In the genomic region with DNA sequence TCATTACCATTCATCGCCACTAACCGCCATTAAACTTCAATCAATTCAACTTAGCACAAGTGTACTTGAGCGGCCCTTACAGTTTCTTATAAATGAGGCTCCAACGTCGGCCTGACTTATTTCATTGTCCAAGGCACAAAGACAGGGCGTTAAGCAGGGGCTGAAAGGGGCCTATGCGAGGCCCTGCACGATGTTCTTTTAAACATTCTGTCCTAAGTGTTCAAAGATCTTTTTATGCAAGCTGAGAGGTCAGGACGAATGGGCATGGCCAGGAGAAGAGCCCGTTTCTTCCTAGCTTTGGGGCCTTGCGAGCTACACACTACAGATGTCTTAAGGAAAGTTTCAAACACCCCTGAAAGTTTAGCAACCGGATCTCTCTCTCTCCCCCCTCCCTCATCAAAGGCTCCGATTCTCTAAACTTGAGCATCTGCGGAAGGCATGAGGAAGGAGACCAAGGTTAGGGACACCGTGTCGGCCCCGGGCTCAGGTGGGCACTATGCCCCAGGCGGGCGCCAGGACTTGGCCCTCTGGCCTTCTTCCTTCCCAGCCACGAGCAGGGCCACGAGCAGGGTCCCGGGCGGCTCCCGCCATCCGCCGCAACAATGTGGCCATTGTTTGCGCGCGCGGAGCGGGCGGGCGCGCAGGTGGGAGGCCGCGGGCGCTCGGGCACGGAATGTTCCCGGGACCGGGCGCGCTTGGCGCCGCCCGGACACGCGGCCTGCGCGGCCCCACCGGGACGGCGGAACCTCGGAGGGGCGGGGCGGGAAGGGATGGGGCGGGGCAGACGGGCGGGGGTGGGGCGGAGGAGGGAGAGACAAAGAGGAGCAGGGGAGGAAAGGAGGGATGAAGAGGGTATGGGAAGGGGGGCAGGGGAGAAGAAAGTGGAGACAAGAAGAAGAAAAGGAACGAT, we compare ENCODE assay signal across 8 mouse cellular contexts. TPM values are rescaled to one million over a fixed set of nuclear protein-coding genes. Genes with fewer than 3 reads are reported as not detected.
A peak's percentile ranks its signal among the peaks of the same experiment; 100 is the strongest.
DNase-seq lines count a peak whose midpoint lies in the region; ATAC-seq and TF ChIP-seq lines count a peak whose summit lies in the region.

No protein-coding gene starts in this region.

- no peaks in the 10 kb centered on the region for H3K36me3 ChIP-seq in thymus, adult 2 months (ENCODE audit: control insufficient read depth, insufficient read depth, low read length)
- 0 out of 2 replicates have a peak, but pooled peaks cover under 1% of the 10 kb centered on the region for H3K36me3 ChIP-seq in embryonic facial prominence, embryonic 12.5 days
- H3K36me3 ChIP-seq in heart, embryonic 16.5 days (ENCODE audit: control insufficient read depth, insufficient read depth) = no peaks in the 10 kb centered on the region
- H3K36me3 ChIP-seq in testis, adult 2 months (ENCODE audit: control insufficient read depth, insufficient read depth, low read length) = no peaks in the 10 kb centered on the region

- no peak overlapping the region for H3K27ac ChIP-seq in thymus, adult 2 months (ENCODE audit: control insufficient read depth, insufficient read depth, low read length)
- peak overlapping the region; percentile 96 for H3K27ac ChIP-seq in embryonic facial prominence, embryonic 12.5 days
- H3K27ac ChIP-seq in heart, embryonic 16.5 days (ENCODE audit: low read length) = peak overlapping the region; percentile 64
- peak overlapping the region; percentile 83 for H3K27ac ChIP-seq in testis, adult 2 months (ENCODE audit: control insufficient read depth, insufficient read depth, low read depth, low read length)

- H3K9me3 ChIP-seq in embryonic facial prominence, embryonic 12.5 days = no peaks in the 10 kb centered on the region
- no peaks in the 10 kb centered on the region for H3K9me3 ChIP-seq in heart, embryonic 16.5 days (replicated peaks; ENCODE audit: control insufficient read depth, low read length)

- DNase-seq in thymus, adult 2 months = no peak
- no peak for DNase-seq in thymus, postnatal 25 days
- DNase-seq in kidney, postnatal 25 days = peak; percentile 12 to 66
- DNase-seq in lung, postnatal 10 days = peak; percentile 17
- DNase-seq in spleen, postnatal 14 days (ENCODE audit: low spot score in 2 of 2) = no peak

- ATAC-seq in embryonic facial prominence, embryonic 12.5 days (ENCODE audit: insufficient number of reproducible peaks, insufficient read depth, low FRiP score, low TSS enrichment) = peak; percentile 18
- peak; percentile 38 for ATAC-seq in heart, embryonic 16.5 days (replicated peaks; ENCODE audit: extremely low read depth, insufficient read depth, low FRiP score)

- H3K4me3 ChIP-seq in thymus, adult 2 months (ENCODE audit: control insufficient read depth, insufficient read depth, low read length) = peak overlapping the region; percentile 36
- peak overlapping the region; percentile 49 for H3K4me3 ChIP-seq in embryonic facial prominence, embryonic 12.5 days
- H3K4me3 ChIP-seq in heart, embryonic 16.5 days (ENCODE audit: low read length) = peak overlapping the region; percentile 67
- peak overlapping the region; percentile 81 for H3K4me3 ChIP-seq in testis, adult 2 months (ENCODE audit: control insufficient read depth, low read depth, low read length)

- TF ChIP-seq CTCF in thymus, adult 2 months (IDR thresholded peaks at IDR 0.05; ENCODE audit: borderline replicate concordance, control insufficient read depth, extremely low read depth, insufficient read depth, low read length, poor library complexity) = no peak
- TF ChIP-seq CTCF in testis, adult 2 months (IDR thresholded peaks at IDR 0.05; ENCODE audit: control insufficient read depth, insufficient read depth, insufficient replicate concordance, low read depth, low read length) = no peak

- WGBS in thymus, adult 2 months = 14% methylated on average over 57 of the region's 61 CpGs
- WGBS in embryonic facial prominence, embryonic 12.5 days = 2% methylated on average over 57 of the region's 61 CpGs
- WGBS in heart, embryonic 16.5 days = 7% methylated on average over 52 of the region's 61 CpGs

- H3K27me3 ChIP-seq in thymus, adult 2 months (ENCODE audit: control insufficient read depth, insufficient read depth, low read length) = peaks cover 10% of the 10 kb centered on the region; the same call in 1 of the 2 replicates
- H3K27me3 ChIP-seq in embryonic facial prominence, embryonic 12.5 days = no peaks in the 10 kb centered on the region
- H3K27me3 ChIP-seq in heart, embryonic 16.5 days (ENCODE audit: control insufficient read depth, insufficient read depth, low read length) = peaks cover 41% of the 10 kb centered on the region
- H3K27me3 ChIP-seq in testis, adult 2 months (ENCODE audit: control insufficient read depth, insufficient read depth, low read length) = no peaks in the 10 kb centered on the region; the same call in 1 of the 2 replicates

- no peak for TF ChIP-seq POLR2A in thymus, adult 2 months (IDR thresholded peaks at IDR 0.05; ENCODE audit: control insufficient read depth, extremely low read depth, insufficient read depth, low read length, poor library complexity)
- TF ChIP-seq POLR2A in testis, adult 2 months (IDR thresholded peaks at IDR 0.05; ENCODE audit: control insufficient read depth, low read depth, low read length) = no peak

- peak overlapping the region; percentile 73 for H3K9ac ChIP-seq in embryonic facial prominence, embryonic 12.5 days
- H3K9ac ChIP-seq in heart, embryonic 16.5 days (ENCODE audit: low read length) = peak overlapping the region; percentile 79

- H3K4me2 ChIP-seq in embryonic facial prominence, embryonic 12.5 days (replicated peaks) = peak overlapping the region; percentile 77
- H3K4me2 ChIP-seq in heart, embryonic 16.5 days (ENCODE audit: low read depth, low read length) = peak overlapping the region; percentile 95

- peaks cover 4% of the 10 kb centered on the region for H3K4me1 ChIP-seq in thymus, adult 2 months (replicated peaks; ENCODE audit: control insufficient read depth, insufficient read depth, low read length)
- H3K4me1 ChIP-seq in embryonic facial prominence, embryonic 12.5 days = peaks cover 44% of the 10 kb centered on the region
- peaks cover 18% of the 10 kb centered on the region for H3K4me1 ChIP-seq in heart, embryonic 16.5 days (ENCODE audit: control insufficient read depth, insufficient read depth, low read length)
- peaks cover 10% of the 10 kb centered on the region for H3K4me1 ChIP-seq in testis, adult 2 months (ENCODE audit: control insufficient read depth, insufficient read depth, low read length)

RNA-seq across cellular contexts. Expression of gene Gli2, which starts 5.7 kb away (rescaled TPM):
- polyA plus RNA-seq in thymus, adult 2 months (2012; rRNA removed) = 1.6 and 2.4 TPM in 2 replicates
- 14.8 and 15.4 TPM in 2 replicates for polyA plus RNA-seq in embryonic facial prominence, embryonic 12.5 days (2016; fragmentation: Nextera tagmentation; extraction: Ambion mirVana)
- 2.7 and 3.1 TPM in 2 replicates for polyA plus RNA-seq in heart, embryonic 16.5 days (2015; fragmentation: Nextera tagmentation; extraction: Ambion mirVana)
- 1.3 and 1.4 TPM in 2 replicates for polyA plus RNA-seq in testis, adult 2 months (2012; rRNA removed)

Comparison
In these comparisons a context has a peak if more than half of its experiments do, and no peak if none do; other contexts are left out.
1. DNase-seq: peak in kidney, postnatal 25 days (2 of 2) and lung, postnatal 10 days (single experiment); none in thymus, adult 2 months (single experiment), thymus, postnatal 25 days (single experiment) and spleen, postnatal 14 days (0 of 2).
2. Peak in every context shown above with its lines, with median percentiles within 50 percentile points of each other: H3K4me3 ChIP-seq.